Mouse (Mus musculus) lung, embryonic 16.5 days (tissue): ENCODE measurements around the gene Ptgds. TPM values are rescaled to one million over a fixed set of nuclear protein-coding genes. Genes with fewer than 3 reads are reported as not detected.
A peak's percentile ranks its signal among the peaks of the same experiment; 100 is the strongest.

Experiments used
- ATAC-seq: fragments of 200-750 bp; cut with Nextera tagmentation; 2 replicates; pipeline ENCODE4 v1.8.0; 2017; ENCODE audit warnings: low read depth, mild to moderate bottlenecking, moderate library complexity
- H3K27ac ChIP-seq: fragments of 300-500 bp; sonication (generic); 2 replicates; pipeline ENCODE4 v1.5.1; 2014; ENCODE audit warnings: mild to moderate bottlenecking, control low read depth, low read length
- H3K27me3 ChIP-seq: fragments of 300-500 bp; sonication (generic); 2 replicates; pipeline ENCODE4 v1.6.1; 2014; ENCODE audit warnings: low read depth, low read length, mixed read lengths; ENCODE audit not compliant: control insufficient read depth, insufficient read depth
- H3K36me3 ChIP-seq: fragments of 300-500 bp; sonication (generic); 2 replicates; pipeline ENCODE4 v1.6.1; 2014; ENCODE audit warnings: low read length; ENCODE audit not compliant: control insufficient read depth, insufficient read depth
- H3K4me1 ChIP-seq: fragments of 300-500 bp; sonication (generic); replicated peaks from 2 replicates; pipeline ENCODE4 v1.6.1; 2014; ENCODE audit warnings: low read length, mixed read lengths; ENCODE audit not compliant: control insufficient read depth, insufficient read depth
- H3K4me2 ChIP-seq: fragments of 300-500 bp; sonication (generic); 2 replicates; pipeline ENCODE4 v1.6.1; 2014; ENCODE audit warnings: low read depth, low read length, control low read depth
- H3K4me3 ChIP-seq: fragments of 300-500 bp; sonication (generic); 2 replicates; pipeline ENCODE4 v1.5.1; 2014; ENCODE audit warnings: mild to moderate bottlenecking, low read length, control low read depth
- H3K9ac ChIP-seq: fragments of 300-500 bp; sonication (generic); 2 replicates; pipeline ENCODE4 v1.6.1; 2014; ENCODE audit warnings: low read length, control low read depth
- H3K9me3 ChIP-seq: fragments of 300-500 bp; sonication (generic); 2 replicates; pipeline ENCODE4 v1.6.1; 2016; ENCODE audit warnings: low read length; ENCODE audit not compliant: control insufficient read depth
- WGBS: fragments of 180-500 bp; shearing (Covaris S2); extraction: QIAGEN DNeasy Blood & Tissue Kit; methylation state at CpG from one replicate; pipeline ENCODE4 v1.1.7; 2014; 5-methylcytosine and 5-hydroxymethylcytosine counted together
- polyA plus RNA-seq: library from polyadenylated mRNA; unstranded; fragments of >200 nt; fragmentation: Nextera tagmentation; extraction: Ambion mirVana; gene quantifications from 2 replicates; pipeline ENCODE4 v1.2.1, GENCODE M21; 2015

Ptgds gene
- polyA plus RNA-seq, 1 experiment from 2014 or later: 10.7 TPM

DNA sequence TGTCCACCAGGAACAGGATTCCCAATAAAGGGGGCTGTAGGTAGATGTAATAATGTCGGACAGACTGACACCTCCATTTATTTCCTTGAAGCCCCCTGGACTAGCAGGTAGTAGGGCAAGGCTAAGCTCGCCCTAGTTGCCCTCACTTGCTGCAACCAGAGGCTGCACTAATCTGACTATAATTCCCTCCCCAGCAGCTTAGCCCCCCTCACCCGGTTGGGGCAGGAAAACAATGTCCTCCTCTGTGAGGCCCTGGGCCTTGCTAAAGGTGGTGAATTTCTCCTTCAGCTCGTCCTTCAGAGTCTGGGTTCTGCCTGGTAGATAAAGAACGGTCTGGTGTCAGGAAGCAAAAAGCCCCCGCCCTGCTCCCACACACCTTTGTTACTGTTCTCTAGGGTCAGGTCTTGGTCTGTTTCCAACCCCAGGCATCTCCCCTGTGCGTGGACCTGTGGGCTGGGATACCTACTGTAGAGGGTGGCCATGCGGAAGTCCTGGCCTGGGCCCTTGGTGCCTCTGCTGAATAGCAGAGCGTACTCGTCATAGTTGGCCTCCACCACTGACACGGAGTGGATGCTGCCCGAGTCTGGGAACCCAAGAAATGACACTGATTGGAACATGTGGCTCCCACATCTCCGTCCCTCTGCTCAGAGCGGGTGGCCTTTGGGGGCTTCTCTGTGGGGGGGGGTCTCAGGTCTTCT, 2.1 kb downstream of the Ptgds start:
- Histone ChIP-seq H3K36me3 (no peaks in the 10 kb centered on the region), H3K9me3 (no peaks in the 10 kb centered on the region), H3K4me1 (peaks cover 8% of the 10 kb centered on the region; the same call in 1 of the 2 replicates), H3K27ac (no peak overlapping the region), H3K27me3 (no peaks in the 10 kb centered on the region), H3K9ac (no peak overlapping the region), H3K4me3 (no peak overlapping the region), H3K4me2 (no peak overlapping the region)
- 65% methylated on average over 14 of the region's 14 CpGs for WGBS
- no peak for ATAC-seq

DNA sequence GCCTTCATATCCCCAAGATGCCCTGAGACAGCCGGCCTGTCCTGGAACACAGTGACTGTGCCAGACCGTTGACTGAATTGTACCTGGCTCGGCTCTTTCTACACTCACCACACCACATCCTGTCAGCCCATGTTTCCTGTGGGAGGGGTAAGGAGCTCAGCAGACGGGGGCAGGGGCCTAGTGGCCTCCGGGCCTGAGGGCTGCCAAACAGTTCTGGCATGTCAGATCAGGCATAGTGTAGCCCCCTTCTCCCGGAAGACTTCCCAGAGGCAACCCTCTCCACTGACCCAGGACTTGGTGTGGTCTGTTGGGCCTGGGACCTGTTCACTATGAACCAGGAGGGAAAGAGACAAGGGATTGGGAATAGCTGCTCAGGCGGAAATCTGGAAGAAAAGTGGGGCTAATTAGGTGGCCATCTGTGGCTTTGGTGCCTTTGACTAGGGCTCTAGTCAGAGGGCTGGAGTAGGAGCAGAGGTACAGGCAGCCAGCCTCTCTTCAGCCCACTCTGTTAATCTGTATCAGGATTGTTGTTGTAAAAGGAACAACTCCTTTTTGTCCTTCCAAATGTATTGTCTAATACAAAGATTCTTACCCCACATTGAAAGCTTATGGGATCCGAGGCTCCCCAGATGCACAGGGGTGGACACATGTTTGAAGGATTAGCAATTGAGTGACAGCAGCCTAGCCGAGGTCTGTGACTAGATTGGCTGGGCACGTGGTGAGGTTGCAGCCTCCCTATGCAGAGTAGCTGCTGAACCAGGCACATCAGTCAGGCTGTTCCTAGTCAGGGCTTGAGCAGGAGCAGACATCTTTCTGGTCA, 3.8 kb downstream of the Ptgds start:
- Histone ChIP-seq H3K9me3 (no peaks in the 10 kb centered on the region), H3K36me3 (no peaks in the 10 kb centered on the region), H3K27ac (no peak overlapping the region), H3K9ac (no peak overlapping the region), H3K4me1 (peaks cover 14% of the 10 kb centered on the region), H3K4me3 (no peak overlapping the region), H3K27me3 (no peaks in the 10 kb centered on the region), H3K4me2 (no peak overlapping the region)
- ATAC-seq: no peak
- 41% methylated on average over 10 of the region's 10 CpGs for WGBS

DNA sequence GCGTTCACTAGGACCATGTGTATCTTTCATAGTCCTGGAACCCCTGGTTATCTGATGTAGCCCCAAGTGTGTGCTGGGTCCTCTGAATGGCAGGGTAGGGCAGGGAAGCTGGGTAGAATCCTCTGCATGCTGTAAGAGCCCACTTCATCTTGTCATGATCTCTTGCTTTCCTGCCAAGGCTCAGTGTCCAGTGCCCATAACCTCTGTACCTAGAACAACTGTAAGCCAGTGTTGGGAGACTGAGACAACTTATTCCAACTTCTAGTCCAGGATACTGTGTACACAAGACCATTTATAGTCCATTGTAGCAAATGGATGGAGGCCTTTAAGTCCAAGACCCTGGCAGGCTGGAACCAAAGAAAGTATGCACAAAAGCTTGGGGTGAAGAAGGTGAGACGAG, 4.6 kb downstream of the Ptgds start:
- Histone ChIP-seq H3K4me1 (peaks cover 15% of the 10 kb centered on the region), H3K4me3 (no peak overlapping the region), H3K27ac (no peak overlapping the region), H3K36me3 (no peaks in the 10 kb centered on the region), H3K9me3 (no peaks in the 10 kb centered on the region), H3K4me2 (no peak overlapping the region), H3K9ac (no peak overlapping the region), H3K27me3 (no peaks in the 10 kb centered on the region)
- WGBS: 78% methylated on average over 2 of the region's 2 CpGs
- ATAC-seq: no peak

DNA sequence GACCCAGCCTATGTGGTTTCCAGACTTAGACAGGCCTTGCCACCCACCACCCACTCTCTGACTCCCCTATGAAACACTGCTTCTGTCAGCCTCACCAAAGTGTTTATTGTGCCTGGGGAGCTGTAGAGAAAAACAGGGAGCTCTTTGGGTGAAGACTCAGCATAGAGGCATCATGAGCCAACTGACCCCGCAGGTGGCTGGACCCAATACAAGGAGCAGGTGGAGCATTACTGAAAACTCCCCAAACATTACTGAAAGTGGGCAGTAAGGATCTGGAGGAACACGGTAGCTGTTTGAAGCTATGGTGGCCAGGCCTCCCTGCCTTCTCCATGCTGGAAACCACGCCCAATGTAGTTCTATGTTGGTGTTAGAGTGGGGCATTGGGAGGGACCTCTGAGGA, 6.2 kb downstream of the Ptgds start:
- H3K36me3 ChIP-seq: no peaks in the 10 kb centered on the region
- no peaks in the 10 kb centered on the region for H3K27me3 ChIP-seq
- no peak overlapping the region for H3K4me3 ChIP-seq
- peaks cover 26% of the 10 kb centered on the region for H3K4me1 ChIP-seq
- 75% methylated on average over 3 of the region's 3 CpGs for WGBS
- no peaks in the 10 kb centered on the region for H3K9me3 ChIP-seq
- H3K4me2 ChIP-seq: no peak overlapping the region
- H3K27ac ChIP-seq: no peak overlapping the region
- ATAC-seq: no peak
- no peak overlapping the region for H3K9ac ChIP-seq

DNA sequence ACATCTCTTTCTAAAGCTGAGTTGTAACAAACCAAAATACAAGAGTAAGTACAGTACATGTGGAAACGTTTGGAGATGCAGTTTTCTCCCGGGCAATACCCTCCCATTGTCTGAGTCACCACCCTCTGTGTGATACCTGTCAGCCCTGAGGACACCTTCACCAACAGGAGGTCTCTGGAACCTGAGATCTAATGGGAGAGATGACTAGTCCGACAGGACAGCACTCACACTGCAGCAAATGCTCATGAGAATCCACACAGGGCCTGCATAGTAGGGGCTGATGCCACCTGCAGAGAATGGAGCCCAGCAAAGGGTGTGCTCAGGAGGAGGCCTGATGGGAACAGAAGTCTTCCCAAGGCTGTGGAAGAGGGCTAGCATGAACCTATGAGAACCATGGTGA, 8.4 kb downstream of the Ptgds start:
- Histone ChIP-seq H3K27ac (peak overlapping the region; percentile 96), H3K4me2 (peak overlapping the region; percentile 77), H3K9me3 (no peaks in the 10 kb centered on the region), H3K36me3 (no peaks in the 10 kb centered on the region), H3K4me1 (peaks cover 27% of the 10 kb centered on the region), H3K4me3 (peak overlapping the region; percentile 73), H3K9ac (peak overlapping the region; percentile 69), H3K27me3 (no peaks in the 10 kb centered on the region)
- no peak for ATAC-seq
- 19% methylated on average over 3 of the region's 3 CpGs for WGBS

DNA sequence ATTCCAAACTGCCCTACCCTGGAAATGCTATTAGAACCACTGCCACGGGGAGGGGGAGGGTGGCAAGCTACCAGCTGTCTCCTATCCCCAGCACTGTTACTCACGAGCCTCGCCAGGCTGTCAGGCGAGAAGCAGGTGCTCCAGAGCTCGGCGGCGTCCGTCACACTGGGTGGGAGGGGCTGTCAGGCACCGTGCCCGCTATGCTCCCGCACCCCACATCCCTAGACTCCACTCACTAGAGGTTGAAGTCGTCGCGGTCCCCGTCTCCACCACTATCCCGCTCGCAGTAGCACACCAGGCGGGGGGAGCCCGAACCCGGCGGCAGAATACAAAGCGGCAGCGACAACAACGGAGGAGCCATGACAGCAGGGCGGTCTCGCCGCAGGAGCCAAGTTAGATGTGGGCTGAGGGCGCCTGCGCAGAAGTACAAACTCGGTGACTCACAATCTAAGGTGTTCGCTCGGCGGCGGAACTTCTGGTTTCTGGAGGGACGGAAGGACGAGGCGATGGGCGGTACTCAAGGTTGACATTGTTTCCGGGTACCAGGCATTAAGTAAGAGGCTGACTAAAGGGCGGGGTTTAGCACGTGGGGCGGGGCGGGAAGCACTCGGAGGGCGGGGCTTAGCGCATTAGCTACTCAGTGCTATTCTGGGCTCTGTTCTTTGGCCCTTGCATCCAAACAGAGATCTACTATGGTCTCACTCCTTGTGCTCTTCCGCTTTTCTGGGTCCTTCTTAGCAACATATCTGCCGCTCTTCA, 9.1 kb downstream of the Ptgds start, which contains the start of gene Paxx:
TSS of gene Paxx (minus strand) at position 544 of the 759 bp plus-strand sequence.
- peak; percentile 80 for ATAC-seq
- no peaks in the 10 kb centered on the region for H3K27me3 ChIP-seq
- H3K27ac ChIP-seq: peak within 1 kb of the TSS; percentile 96
- under 1% methylated on average over 48 of the region's 48 CpGs for WGBS
- H3K4me1 ChIP-seq: peaks cover 32% of the 10 kb centered on the region
- H3K9ac ChIP-seq: peak within 1 kb of the TSS; percentile 80
- peak within 1 kb of the TSS; percentile 73 for H3K4me3 ChIP-seq
- no peaks in the 10 kb centered on the region for H3K9me3 ChIP-seq
- peak within 1 kb of the TSS; percentile 77 for H3K4me2 ChIP-seq
- no peaks in the 10 kb centered on the region for H3K36me3 ChIP-seq

DNA sequence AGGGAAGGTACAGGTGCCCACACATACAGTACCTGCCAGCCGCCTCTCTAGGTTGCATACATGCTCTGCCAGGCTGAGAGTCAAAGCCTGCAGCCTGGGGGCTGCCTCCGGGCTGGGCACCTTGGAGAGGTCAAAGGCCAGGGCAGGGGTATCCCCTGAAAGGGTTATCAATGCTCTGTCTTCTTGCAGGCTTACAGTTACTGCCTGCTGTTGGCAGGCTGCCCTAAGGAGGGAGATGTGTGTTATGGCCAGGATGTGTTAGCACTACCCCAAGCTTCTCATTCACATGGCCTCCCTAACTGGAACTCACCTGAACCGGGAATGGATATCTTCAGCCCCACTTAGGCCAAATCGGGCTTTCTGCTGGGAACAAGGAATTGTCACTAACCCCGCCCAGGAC, 9.7 kb downstream of the Ptgds start:
- H3K36me3 ChIP-seq: no peaks in the 10 kb centered on the region
- no peaks in the 10 kb centered on the region for H3K27me3 ChIP-seq
- WGBS: 25% methylated on average over 5 of the region's 5 CpGs
- no peaks in the 10 kb centered on the region for H3K9me3 ChIP-seq
- H3K27ac ChIP-seq: peak overlapping the region; percentile 96
- peaks cover 34% of the 10 kb centered on the region for H3K4me1 ChIP-seq
- peak overlapping the region; percentile 77 for H3K4me2 ChIP-seq
- peak overlapping the region; percentile 80 for H3K9ac ChIP-seq
- H3K4me3 ChIP-seq: peak overlapping the region; percentile 73
- no peak for ATAC-seq

DNA sequence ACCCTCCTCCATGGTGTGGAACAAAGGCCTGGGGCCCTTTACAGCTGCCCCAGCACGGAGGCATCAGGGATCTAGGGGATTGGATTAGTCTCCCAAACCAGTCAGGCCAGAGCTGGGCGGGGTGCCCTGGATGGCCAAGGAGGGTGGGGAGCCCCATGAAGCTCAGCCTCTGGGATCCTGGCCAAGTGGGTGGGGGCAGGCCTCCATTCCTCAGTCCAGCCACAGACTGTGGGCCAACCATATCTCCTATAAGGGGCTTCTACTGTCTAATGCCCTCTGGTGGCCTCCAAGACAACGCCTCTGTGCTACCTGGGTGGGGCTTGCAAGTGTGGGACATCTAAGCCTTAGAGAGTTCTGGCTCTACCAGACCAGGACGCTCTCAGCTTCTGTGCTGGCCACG, 10.9 kb downstream of the Ptgds start:
- peak overlapping the region; percentile 40; the same call in 1 of the 2 replicates for H3K9ac ChIP-seq
- H3K4me3 ChIP-seq: 0 out of 2 replicates have a peak overlapping the region, but pooled peaks have one; percentile 6
- ATAC-seq: peak; percentile 34
- WGBS: 46% methylated on average over 5 of the region's 5 CpGs
- H3K4me1 ChIP-seq: peaks cover 34% of the 10 kb centered on the region
- H3K27ac ChIP-seq: peak overlapping the region; percentile 96
- no peaks in the 10 kb centered on the region for H3K9me3 ChIP-seq
- no peaks in the 10 kb centered on the region for H3K36me3 ChIP-seq
- peak overlapping the region; percentile 77 for H3K4me2 ChIP-seq
- no peaks in the 10 kb centered on the region for H3K27me3 ChIP-seq
